26 mouse cellular contexts compared by ENCODE assay signal in genomic region chr15:31337983-31338382, GRCm38 (mm10). TPM values are rescaled to one million over a fixed set of nuclear protein-coding genes. Genes with fewer than 3 reads are reported as not detected.
DNase-seq lines count a peak whose midpoint lies in the region; ATAC-seq and TF ChIP-seq lines count a peak whose summit lies in the region.
"Had no signal": no experiment of that assay in that cellular context is flagged by ENCODE, and none has a peak within 500 bp of the region (broad histone marks: within the 10 kb centered on the region; RNA-seq: fewer than 3 reads in every experiment).

No protein-coding gene starts in this region.

- H3K9ac ChIP-seq in forebrain, embryonic 11.5 days (ENCODE audit: low read length): no peak overlapping the region
- H3K9ac ChIP-seq: embryonic facial prominence, embryonic 13.5 days; forebrain, embryonic 13.5 days; forebrain, postnatal 0 days; heart, embryonic 13.5 days; hindbrain, embryonic 15.5 days; intestine, embryonic 15.5 days had no signal

- intact Hi-C loops in gastrocnemius, adult 2 months (cut with DNase I): no loop called here

- no peaks in the 10 kb centered on the region for H3K27me3 ChIP-seq in forebrain, embryonic 11.5 days (ENCODE audit: control insufficient read depth, insufficient read depth, low read length)
- H3K27me3 ChIP-seq: embryonic facial prominence, embryonic 13.5 days; forebrain, embryonic 13.5 days; heart, embryonic 13.5 days; hindbrain, embryonic 15.5 days; intestine, embryonic 15.5 days had no signal

- H3K4me3 ChIP-seq in gastrocnemius, adult 2 months: no peak overlapping the region
- no peak overlapping the region for H3K4me3 ChIP-seq in bone marrow, adult 2 months (replicated peaks; ENCODE audit: control insufficient read depth, low read depth, low read length)
- H3K4me3 ChIP-seq in macrophage (ENCODE audit: inconsistent target): no peak overlapping the region
- H3K4me3 ChIP-seq in forebrain, embryonic 11.5 days (ENCODE audit: low read depth, low read length): no peak overlapping the region
- H3K4me3 ChIP-seq: embryonic facial prominence, embryonic 10.5 days; embryonic facial prominence, embryonic 13.5 days; erythroblast, embryonic 14.5 days; forebrain, embryonic 13.5 days; heart, adult 2 months; heart, embryonic 10.5 days; heart, embryonic 13.5 days; hindbrain, embryonic 15.5 days; intestine, embryonic 15.5 days had no signal

- no peak for TF ChIP-seq CTCF in gastrocnemius, adult 2 months (IDR thresholded peaks at IDR 0.05)
- TF ChIP-seq CTCF in bone marrow, adult 2 months (IDR thresholded peaks at IDR 0.05; ENCODE audit: control insufficient read depth, insufficient read depth, low read length): no peak

- no peak for ATAC-seq in forebrain, embryonic 11.5 days (replicated peaks; ENCODE audit: low FRiP score)

- no peaks in the 10 kb centered on the region for H3K9me3 ChIP-seq in forebrain, embryonic 11.5 days (ENCODE audit: control insufficient read depth, low read length)
- H3K9me3 ChIP-seq: embryonic facial prominence, embryonic 10.5 days; embryonic facial prominence, embryonic 13.5 days; forebrain, embryonic 13.5 days; heart, embryonic 10.5 days; heart, embryonic 13.5 days; hindbrain, embryonic 15.5 days; intestine, embryonic 15.5 days had no signal

- H3K36me3 ChIP-seq in macrophage (ENCODE audit: inconsistent target): no peaks in the 10 kb centered on the region
- no peaks in the 10 kb centered on the region for H3K36me3 ChIP-seq in forebrain, embryonic 11.5 days (ENCODE audit: control insufficient read depth, insufficient read depth, low read length)
- H3K36me3 ChIP-seq: embryonic facial prominence, embryonic 10.5 days; embryonic facial prominence, embryonic 13.5 days; heart, embryonic 10.5 days; heart, embryonic 13.5 days; hindbrain, embryonic 15.5 days; intestine, embryonic 15.5 days had no signal

- TF ChIP-seq POLR2A in bone marrow, adult 2 months (IDR thresholded peaks at IDR 0.05; ENCODE audit: borderline replicate concordance, control insufficient read depth, low read depth, low read length): no peak

- peaks cover 86% of the 10 kb centered on the region for H3K79me2 ChIP-seq in macrophage (ENCODE audit: inconsistent target)

- H3K4me1 ChIP-seq in bone marrow, adult 2 months (ENCODE audit: control insufficient read depth, insufficient read depth, low read length): peaks cover 16% of the 10 kb centered on the region
- H3K4me1 ChIP-seq in forebrain, embryonic 11.5 days (replicated peaks; ENCODE audit: control insufficient read depth, insufficient read depth, low read length): peaks cover 4% of the 10 kb centered on the region; the same call in 1 of the 2 replicates
- H3K4me1 ChIP-seq: embryonic facial prominence, embryonic 13.5 days; intestine, embryonic 15.5 days had no signal

- H3K27ac ChIP-seq in gastrocnemius, adult 2 months: peak overlapping the region; percentile 49
- peak overlapping the region; percentile 56 for H3K27ac ChIP-seq in bone marrow, adult 2 months (ENCODE audit: control insufficient read depth, insufficient read depth, low read depth, low read length, poor library complexity)
- peak overlapping the region; percentile 57 for H3K27ac ChIP-seq in macrophage
- H3K27ac ChIP-seq in forebrain, embryonic 11.5 days (ENCODE audit: low read depth, low read length): no peak overlapping the region
- H3K27ac ChIP-seq: embryonic facial prominence, embryonic 10.5 days; embryonic facial prominence, embryonic 13.5 days; forebrain, embryonic 13.5 days; heart, embryonic 10.5 days; heart, embryonic 13.5 days; hindbrain, embryonic 15.5 days; intestine, embryonic 15.5 days had no signal

- H3K4me2 ChIP-seq in forebrain, embryonic 11.5 days (ENCODE audit: low read depth, low read length, severe bottlenecking): no peak overlapping the region
- H3K4me2 ChIP-seq: embryonic facial prominence, embryonic 13.5 days; forebrain, embryonic 13.5 days; heart, embryonic 13.5 days; hindbrain, embryonic 15.5 days; intestine, embryonic 15.5 days had no signal

- 70% methylated on average over 6 of the region's 6 CpGs for WGBS in bone marrow, adult 2 months
- WGBS in macrophage (ENCODE audit: missing documents): 88% methylated on average over 6 of the region's 6 CpGs
- 83% methylated on average over 6 of the region's 6 CpGs for WGBS in forebrain, embryonic 11.5 days

- DNase-seq in gastrocnemius, adult 2 months: no peak
- no peak for DNase-seq in gastrocnemius, adult 8-10 months (ENCODE audit: low spot score in 2 of 2)
- peak; percentile 63 for DNase-seq in A20 (ENCODE audit: low read depth, low spot score)
- DNase-seq in ovary, postnatal 14 days (ENCODE audit: low spot score): no peak
- DNase-seq in forebrain, embryonic 11.5 days (ENCODE audit: low spot score): no peak
- DNase-seq in embryo, embryonic 10 days (ENCODE audit: low spot score): no peak
- DNase-seq: adrenal gland, postnatal 14 days; cerebellum, adult 18-20 months; cerebellum, adult 9-10 months; cerebellum, postnatal 14 days; embryo, embryonic 11 days; gastrocnemius, postnatal 10 days; gastrocnemius, postnatal 36 days; kidney, adult 11 months had no signal

RNA-seq across cellular contexts. Expression of gene Ankrd33b, which starts 29.5 kb away (rescaled TPM):
- total RNA-seq in gastrocnemius, adult 2 months (2021): 10 to 100 TPM; 11.9 to 31.5 TPM
- total RNA-seq in gastrocnemius, adult 8-10 months (2022): 10 to 100 TPM; 11.5 to 18.8 (median 16.5) TPM
- 1.2 and 3.9 TPM in 2 replicates for polyA plus RNA-seq in bone marrow, adult 2 months (2011; ENCODE audit: insufficient read depth, insufficient read length, low replicate concordance, missing spikeins)
- 100 to 1,000 TPM in 20 of 26 experiments, 10 to 100 TPM in 6; 61.5 to 833 (median 201) TPM for total RNA-seq in macrophage (2018; cell fraction: chromatin; rRNA removed)
- total RNA-seq in macrophage (2018; cell fraction: cytosol; rRNA removed): 100 to 1,000 TPM in 3 of 26 experiments, 10 to 100 TPM in 23; 16.5 to 151 (median 40.9) TPM
- 100 to 1,000 TPM in 19 of 26 experiments, 10 to 100 TPM in 7; 37.9 to 414 (median 149) TPM for total RNA-seq in macrophage (2018; cell fraction: nucleus; rRNA removed)
- 17.4 to 30.3 TPM (median 22.9 TPM) in 3 replicates for polyA plus RNA-seq in macrophage (2018)
- polyA plus RNA-seq in forebrain, embryonic 11.5 days (2014; fragmentation: Nextera tagmentation; extraction: Ambion mirVana): 0.32 and 0.56 TPM in 2 replicates
